Mouse (Mus musculus) E14TG2a.4 (cell line): ENCODE measurements around the gene Gm38392.

Experiments used
- CTCF ChIP-seq: conservative IDR thresholded peaks from 2 replicates; pipeline ENCODE4 v1.5.1; 2014; ENCODE audit warnings: low read length
- NANOG ChIP-seq: IDR thresholded peaks from 2 replicates; pipeline ENCODE4 v1.6.1; 2014; ENCODE audit warnings: borderline replicate concordance, low read length, mixed read lengths
- POU5F1 ChIP-seq: IDR thresholded peaks from 2 replicates; pipeline ENCODE4 v1.6.1; 2014; ENCODE audit warnings: low read length, borderline replicate concordance

DNA sequence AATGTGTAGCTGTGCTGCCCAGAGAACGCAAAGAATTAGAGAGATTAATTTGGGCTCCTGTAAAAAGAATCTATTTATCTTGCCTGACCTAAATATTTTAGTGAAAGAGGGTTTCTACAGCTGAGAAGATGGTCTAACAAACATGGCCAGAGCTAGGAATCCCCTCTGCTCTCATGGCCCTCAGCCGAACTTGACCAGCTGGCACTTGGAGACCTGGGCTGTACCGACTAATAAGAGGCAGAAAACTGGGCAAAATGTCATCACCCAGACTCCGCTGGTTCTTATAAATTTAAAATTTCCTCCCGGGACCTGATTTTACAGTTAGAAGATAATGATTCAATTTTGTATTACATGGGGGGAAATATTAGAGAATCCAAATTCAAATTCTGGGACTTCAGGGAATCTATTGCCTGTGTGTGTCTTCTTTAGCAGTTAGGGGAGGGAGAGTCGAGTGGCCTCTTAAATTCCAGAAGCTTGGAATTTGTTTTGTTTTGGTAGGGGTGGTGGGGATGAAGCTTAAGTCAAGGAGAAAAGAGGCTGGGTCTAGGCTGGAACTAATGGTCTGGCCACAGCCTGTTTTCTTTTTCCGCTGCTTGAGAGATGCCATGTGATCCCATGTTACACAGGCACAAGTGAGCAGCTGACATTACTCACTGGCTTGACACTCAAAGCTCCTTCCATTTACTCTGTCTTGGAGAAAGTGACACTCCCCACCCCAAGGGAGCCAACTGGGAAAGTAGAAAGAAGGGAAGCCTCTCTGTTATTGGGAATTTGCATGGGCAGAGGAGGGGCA is 70.3 kb downstream of the Gm38392 start:
- TF ChIP-seq CTCF (no peak), POU5F1 (no peak), NANOG (no peak)
